Mouse (Mus musculus) G1E (cell line): ENCODE results near the gene Fbn1. TPM values are rescaled to one million over a fixed set of nuclear protein-coding genes. Genes with fewer than 3 reads are reported as not detected.
"Not testable (repeated sequence)": the region's sequence is repeated elsewhere in the genome, so short reads cannot be mapped to it uniquely, and the experiment has no call there.

ENCODE experiments used
- ATAC-seq: 2 replicates; pipeline ENCODE4 v1.8.0; 2016; ENCODE audit warnings: mild to moderate bottlenecking; ENCODE audit not compliant: insufficient number of reproducible peaks, poor library complexity, low FRiP score, severe bottlenecking; ENCODE audit errors: extremely low read depth
- DNase-seq: peaks from one replicate; pipeline ENCODE4 v3.0.0; 2012; ENCODE audit warnings: low spot score
- H3K27me3 ChIP-seq: 2 replicates; pipeline ENCODE4 v1.6.1; 2012; ENCODE audit warnings: mild to moderate bottlenecking, low read length, inconsistent platforms; ENCODE audit not compliant: insufficient read depth
- H3K36me3 ChIP-seq: replicated peaks from 2 replicates; pipeline ENCODE3; 2012; ENCODE audit warnings: mild to moderate bottlenecking, inconsistent platforms
- H3K4me1 ChIP-seq: 2 replicates; pipeline ENCODE4 v1.6.1; 2012; ENCODE audit warnings: low read depth, low read length, inconsistent platforms, mixed read lengths; ENCODE audit not compliant: insufficient read depth
- H3K4me3 ChIP-seq: 2 replicates; pipeline ENCODE4 v1.5.1; 2012; ENCODE audit warnings: low read depth, mild to moderate bottlenecking, inconsistent platforms, low read length, moderate library complexity, mixed read lengths
- H3K9me3 ChIP-seq: replicated peaks from 2 replicates; pipeline ENCODE4 v1.6.1; 2012; ENCODE audit warnings: inconsistent platforms
- CTCF ChIP-seq: IDR thresholded peaks from 2 replicates; pipeline ENCODE4 v1.5.1; 2012; ENCODE audit warnings: low read depth, low read length, inconsistent platforms, mixed read lengths
- GATA1 ChIP-seq: IDR thresholded peaks from 2 replicates; pipeline ENCODE4 v1.6.1; 2012; ENCODE audit warnings: borderline replicate concordance, low read length, inconsistent platforms, mixed read lengths
- GATA2 ChIP-seq: IDR thresholded peaks from 2 replicates; pipeline ENCODE4 v1.6.1; 2012; ENCODE audit warnings: low read depth, low read length, inconsistent platforms, borderline replicate concordance
- POLR2AphosphoS5 ChIP-seq: IDR thresholded peaks from 2 replicates; pipeline ENCODE4 v1.6.1; 2012; ENCODE audit warnings: low read depth, low read length, inconsistent platforms; ENCODE audit not compliant: insufficient replicate concordance
- TAL1 ChIP-seq: conservative IDR thresholded peaks from 2 replicates; pipeline ENCODE4 v1.6.1; 2012; ENCODE audit warnings: low read depth, low read length, inconsistent platforms, mixed read lengths
- polyA plus RNA-seq: library from polyadenylated mRNA; stranded (reverse); fragments of >175 nt; gene quantifications from 2 replicates; pipeline ENCODE4 v1.2.3, GENCODE M21; 2012
- total RNA-seq, 2 experiments: library from RNA; stranded (forward) in 1 of 2; stranded (reverse) in 1 of 2; fragments of 200-1000 nt in 1 of 2; fragments of >200 nt in 1 of 2; fragmentation: Nextera tagmentation in 1 of 2; gene quantifications; 2 replicates each; pipeline ENCODE4 v1.2.3; 2014 to 2017

The Fbn1 gene
- total and polyA plus RNA-seq, 3 experiments: 0.05 TPM; not detected in 2

DNA sequence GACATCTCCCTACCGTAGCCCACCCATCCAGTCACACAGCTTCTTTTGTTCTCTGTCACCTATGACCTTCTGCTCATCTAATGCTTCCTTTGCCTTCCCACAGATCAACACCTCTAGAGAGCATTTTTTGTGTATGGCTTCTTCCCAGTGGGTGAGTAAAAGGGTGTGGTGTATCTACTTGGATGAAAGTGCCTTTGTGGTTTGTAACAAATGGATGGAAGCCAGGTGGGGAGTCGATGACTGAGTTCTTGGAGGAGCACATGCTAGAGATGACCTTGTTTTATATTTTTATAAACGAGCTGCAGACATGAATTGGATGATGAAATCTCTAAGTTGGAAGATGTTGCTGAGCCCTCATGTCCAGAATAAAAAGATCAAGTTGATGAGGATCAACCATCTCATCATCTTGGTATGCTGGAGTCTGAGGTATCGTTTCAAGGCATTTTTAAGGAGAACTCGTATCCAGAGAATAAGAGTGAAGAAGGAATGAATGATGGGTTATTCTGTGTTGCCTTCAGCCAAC is 213.8 kb downstream of the Fbn1 start:
- H3K4me1 ChIP-seq: no peaks in the 10 kb centered on the region
- no peaks in the 10 kb centered on the region for H3K9me3 ChIP-seq
- ATAC-seq: no peak
- TF ChIP-seq CTCF (no peak), GATA1 (no peak), TAL1 (no peak), POLR2AphosphoS5 (no peak), GATA2 (no peak)
- H3K36me3 ChIP-seq: no peaks in the 10 kb centered on the region
- no peaks in the 10 kb centered on the region; the same call in 1 of the 2 replicates for H3K27me3 ChIP-seq
- DNase-seq: no peak
- no peak overlapping the region for H3K4me3 ChIP-seq

DNA sequence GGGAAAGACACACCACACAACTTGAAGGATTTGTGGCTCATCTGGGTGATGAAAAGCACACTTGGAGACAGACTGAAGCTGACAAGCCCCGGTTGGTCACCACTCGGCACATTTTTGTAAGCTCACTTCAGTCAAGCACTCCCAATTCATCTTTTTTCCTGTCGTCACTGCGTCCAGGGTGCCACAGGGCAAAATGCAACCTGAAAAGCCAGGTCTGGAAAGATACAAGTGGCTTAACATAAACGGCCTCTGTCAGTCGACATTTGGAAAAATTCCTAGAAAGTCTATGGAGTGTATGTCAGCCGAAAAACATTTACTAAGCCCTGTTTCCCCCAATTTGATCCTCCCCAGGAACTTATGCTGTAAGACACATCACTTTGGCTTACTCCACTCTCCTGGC is 215.2 kb downstream of the Fbn1 start:
- peaks cover 3% of the 10 kb centered on the region for H3K27me3 ChIP-seq
- ATAC-seq (no peak), DNase-seq (no peak)
- H3K9me3 ChIP-seq: no peaks in the 10 kb centered on the region
- no peaks in the 10 kb centered on the region for H3K4me1 ChIP-seq
- H3K4me3 ChIP-seq: no peak overlapping the region
- no peaks in the 10 kb centered on the region for H3K36me3 ChIP-seq
- TF ChIP-seq CTCF (no peak), GATA1 (no peak), TAL1 (no peak), GATA2 (no peak), POLR2AphosphoS5 (no peak)

DNA sequence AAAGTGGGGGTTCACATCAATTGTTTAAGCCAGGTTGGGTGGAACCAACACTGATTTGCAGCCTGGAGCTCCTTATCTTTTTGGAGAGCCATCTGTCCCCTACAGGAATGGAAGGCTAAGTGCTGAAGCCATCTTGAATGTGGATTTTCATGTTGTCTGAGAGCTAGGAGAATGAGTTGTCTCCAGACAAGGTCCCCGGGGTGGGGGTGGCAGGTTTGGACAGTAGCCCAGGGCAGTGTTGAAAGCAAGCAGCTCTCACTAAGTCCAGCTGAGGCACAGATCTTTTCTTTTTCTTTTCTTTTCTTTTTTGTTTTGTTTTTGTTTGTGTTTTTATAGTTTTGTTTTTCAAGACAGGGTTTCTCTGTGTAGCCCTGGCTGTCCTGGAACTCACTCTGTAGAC is 216.7 kb downstream of the Fbn1 start:
- ATAC-seq (no peak), DNase-seq (no peak)
- Histone ChIP-seq H3K9me3 (no peaks in the 10 kb centered on the region), H3K27me3 (peaks cover 3% of the 10 kb centered on the region), H3K4me1 (no peaks in the 10 kb centered on the region), H3K36me3 (no peaks in the 10 kb centered on the region), H3K4me3 (no peak overlapping the region)
- TF ChIP-seq CTCF: no peak
- TF ChIP-seq POLR2AphosphoS5: no peak
- no peak for TF ChIP-seq GATA1
- no peak for TF ChIP-seq TAL1
- TF ChIP-seq GATA2: no peak

- no peak for DNase-seq
- Histone ChIP-seq H3K4me3 (no peak overlapping the region), H3K27me3 (peaks cover 3% of the 10 kb centered on the region), H3K4me1 (no peaks in the 10 kb centered on the region), H3K9me3 (no peaks in the 10 kb centered on the region), H3K36me3 (no peaks in the 10 kb centered on the region)
- ATAC-seq: no peak
- TF ChIP-seq GATA2: no peak
- no peak for TF ChIP-seq POLR2AphosphoS5
- TF ChIP-seq TAL1: no peak
- TF ChIP-seq GATA1: no peak
- TF ChIP-seq CTCF: no peak
Observed at GRCm38 (mm10) chr2:125290197-125290965, 217.4 kb downstream of the Fbn1 start.

GRCm38 (mm10) chr2:125285777-125286176 is 222.0 kb downstream of the Fbn1 start:
- DNase-seq: no peak
- no peak overlapping the region for H3K4me3 ChIP-seq
- H3K4me1 ChIP-seq: no peaks in the 10 kb centered on the region
- TF ChIP-seq GATA2: no peak
- TF ChIP-seq CTCF: no peak
- no peak for TF ChIP-seq POLR2AphosphoS5
- TF ChIP-seq TAL1: no peak
- no peak for TF ChIP-seq GATA1
- no peaks in the 10 kb centered on the region for H3K9me3 ChIP-seq
- peaks cover 3% of the 10 kb centered on the region for H3K27me3 ChIP-seq
- ATAC-seq: no peak
- no peaks in the 10 kb centered on the region for H3K36me3 ChIP-seq

DNA sequence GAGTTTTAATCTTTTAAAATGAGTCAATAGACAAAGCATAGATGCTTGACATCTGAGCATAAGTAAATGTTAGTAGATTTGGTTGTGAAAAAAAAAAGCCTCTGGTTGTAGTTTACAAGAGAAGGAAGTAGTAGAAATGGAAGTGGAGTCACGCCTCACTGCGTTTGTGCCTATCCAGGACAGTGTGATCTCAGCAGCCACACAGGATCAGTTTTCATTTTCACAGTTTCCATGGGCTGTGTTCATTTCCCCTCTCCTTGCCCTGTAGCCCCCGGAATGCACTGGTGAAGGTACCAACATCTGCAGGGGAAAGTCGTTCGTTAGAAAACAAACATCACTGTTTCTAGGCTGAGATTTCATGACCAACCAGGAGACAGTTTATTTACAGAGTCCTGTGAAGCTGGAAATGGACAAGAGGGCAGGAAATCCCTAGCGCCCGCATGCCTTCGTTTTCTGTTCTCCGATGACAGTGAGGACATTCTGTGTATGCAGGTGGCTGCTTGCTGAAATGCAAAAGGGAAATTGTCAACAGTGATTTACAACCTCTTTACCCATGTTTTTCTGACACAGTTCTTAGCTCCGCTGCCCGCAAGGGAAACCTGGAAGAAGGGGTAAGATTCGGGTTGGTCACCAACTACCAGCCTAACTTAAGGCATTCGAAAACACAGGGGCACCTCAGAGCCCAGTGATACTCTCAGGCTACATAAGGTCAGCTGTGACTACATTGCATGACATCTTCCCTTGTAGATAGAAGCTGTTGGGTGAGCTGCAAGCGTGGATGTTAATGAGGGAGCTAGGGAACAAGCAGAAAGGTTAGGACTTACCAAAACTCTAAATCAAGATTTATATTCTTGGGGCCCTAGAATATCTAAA is 225.2 kb downstream of the Fbn1 start:
- H3K4me1 ChIP-seq: no peaks in the 10 kb centered on the region
- H3K36me3 ChIP-seq: no peaks in the 10 kb centered on the region
- no peak for TF ChIP-seq POLR2AphosphoS5
- no peak for TF ChIP-seq CTCF
- no peak for TF ChIP-seq GATA1
- TF ChIP-seq TAL1: no peak
- no peak for TF ChIP-seq GATA2
- H3K9me3 ChIP-seq: no peaks in the 10 kb centered on the region
- no peak overlapping the region for H3K4me3 ChIP-seq
- ATAC-seq (no peak), DNase-seq (no peak)
- H3K27me3 ChIP-seq: peaks cover 9% of the 10 kb centered on the region

DNA sequence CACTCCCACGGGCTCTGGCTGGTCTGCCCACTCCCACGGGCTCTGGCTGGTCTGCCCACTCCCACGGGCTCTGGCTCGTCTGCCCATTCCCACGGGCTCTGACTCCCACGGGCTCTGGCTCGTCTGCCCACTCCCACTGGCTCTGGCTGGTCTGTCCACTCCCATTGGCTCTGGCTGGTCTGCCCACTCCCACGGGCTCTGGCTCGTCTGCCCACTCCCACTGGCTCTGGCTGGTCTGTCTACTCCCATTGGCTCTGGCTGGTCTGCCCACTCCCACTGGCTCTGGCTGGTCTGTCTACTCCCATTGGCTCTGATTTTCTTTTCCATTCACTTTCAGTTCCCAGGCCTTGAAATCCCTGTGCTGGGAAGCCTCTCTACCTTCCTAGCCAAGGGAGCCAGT is 227.8 kb downstream of the Fbn1 start:
- H3K9me3 ChIP-seq, H3K27me3 ChIP-seq, DNase-seq, ATAC-seq, H3K4me1 ChIP-seq, H3K36me3 ChIP-seq, H3K4me3 ChIP-seq: not testable (repeated sequence)
